In genomic region chr9:57650786-57651311, GRCm38 (mm10) we compare ENCODE assay signal across 9 mouse cellular contexts. TPM values are rescaled to one million over a fixed set of nuclear protein-coding genes. Genes with fewer than 3 reads are reported as not detected.
A peak's percentile ranks its signal among the peaks of the same experiment; 100 is the strongest.
DNase-seq lines count a peak whose midpoint lies in the region; ATAC-seq and TF ChIP-seq lines count a peak whose summit lies in the region.
"Had no signal": no experiment of that assay in that cellular context is flagged by ENCODE, and none has a peak within 500 bp of the region (broad histone marks: within the 10 kb centered on the region; RNA-seq: fewer than 3 reads in every experiment).

No protein-coding gene starts in this region.

- no peak overlapping the region for H3K9ac ChIP-seq in kidney, embryonic 14.5 days (ENCODE audit: low read depth, low read length)
- H3K9ac ChIP-seq in hindbrain, embryonic 16.5 days (ENCODE audit: low read depth, low read length), result no peak overlapping the region
- H3K9ac ChIP-seq: lung, embryonic 15.5 days had no signal

- H3K4me2 ChIP-seq in kidney, embryonic 14.5 days (replicated peaks; ENCODE audit: low read depth, low read length), result no peak overlapping the region
- H3K4me2 ChIP-seq in hindbrain, embryonic 16.5 days (ENCODE audit: low read length), result no peak overlapping the region; the same call in 1 of the 2 replicates
- H3K4me2 ChIP-seq: lung, embryonic 15.5 days had no signal

- DNase-seq in kidney, adult 2 months, result peak; percentile 29
- peak; percentile 41 for DNase-seq in ZHBTc4 (ENCODE audit: low read depth, low spot score)
- peak; percentile 74 for DNase-seq in naive thymus-derived CD4-positive, alpha-beta T cell, adult 2 months (ENCODE audit: low read depth)
- no peak for DNase-seq in left cerebral cortex, postnatal 25 days (ENCODE audit: low spot score in 2 of 2)
- no peak for DNase-seq in frontal cortex, postnatal 10 days (ENCODE audit: low spot score in 2 of 2)
- DNase-seq in layer of hippocampus, adult 9-11 months, result no peak

- no peak for TF ChIP-seq POLR2A in kidney, adult 2 months (IDR thresholded peaks at IDR 0.05; ENCODE audit: low read depth, low read length)

- H3K4me1 ChIP-seq in kidney, adult 2 months (ENCODE audit: control insufficient read depth, insufficient read depth, low read length), result no peaks in the 10 kb centered on the region; the same call in 1 of the 2 replicates
- H3K4me1 ChIP-seq in kidney, embryonic 14.5 days (ENCODE audit: control insufficient read depth, insufficient read depth, low read length), result no peaks in the 10 kb centered on the region
- H3K4me1 ChIP-seq in hindbrain, embryonic 16.5 days (ENCODE audit: control insufficient read depth, insufficient read depth, low read depth, low read length), result peaks cover 6% of the 10 kb centered on the region

- H3K4me3 ChIP-seq in kidney, adult 2 months (ENCODE audit: insufficient read depth, low read depth, low read length), result no peak overlapping the region
- no peak overlapping the region for H3K4me3 ChIP-seq in kidney, embryonic 14.5 days (ENCODE audit: low read length)
- H3K4me3 ChIP-seq in hindbrain, embryonic 16.5 days (ENCODE audit: low read length), result no peak overlapping the region
- H3K4me3 ChIP-seq: lung, embryonic 15.5 days had no signal

- TF ChIP-seq CTCF in kidney, adult 2 months (conservative IDR thresholded peaks at IDR 0.05; ENCODE audit: insufficient read depth, insufficient read length, low read depth, low read length), result no peak

- intact Hi-C loops in left cerebral cortex, postnatal 25 days (cut with DNase I), result no loop called here

- WGBS in kidney, adult 2 months, result 67% methylated on average over 6 of the region's 6 CpGs
- 24% methylated on average over 6 of the region's 6 CpGs for WGBS in kidney, embryonic 14.5 days
- WGBS in hindbrain, embryonic 16.5 days, result 28% methylated on average over 6 of the region's 6 CpGs

- no peaks in the 10 kb centered on the region for H3K27me3 ChIP-seq in kidney, adult 2 months (replicated peaks; ENCODE audit: control insufficient read depth, insufficient read depth, low read length)
- H3K27me3 ChIP-seq in kidney, embryonic 14.5 days (ENCODE audit: control insufficient read depth, insufficient read depth, low read length), result no peaks in the 10 kb centered on the region
- H3K27me3 ChIP-seq in hindbrain, embryonic 16.5 days (replicated peaks; ENCODE audit: control insufficient read depth, insufficient read depth, low read length), result no peaks in the 10 kb centered on the region

- H3K9me3 ChIP-seq in kidney, embryonic 14.5 days (ENCODE audit: control insufficient read depth, low read length), result no peaks in the 10 kb centered on the region
- H3K9me3 ChIP-seq in hindbrain, embryonic 16.5 days (ENCODE audit: control insufficient read depth, low read length), result no peaks in the 10 kb centered on the region
- H3K9me3 ChIP-seq: lung, embryonic 15.5 days had no signal

- H3K27ac ChIP-seq in kidney, adult 2 months (ENCODE audit: insufficient read depth, low read depth, low read length), result no peak overlapping the region
- no peak overlapping the region for H3K27ac ChIP-seq in kidney, embryonic 14.5 days (ENCODE audit: low read depth, low read length)
- no peak overlapping the region; the same call in 1 of the 2 replicates for H3K27ac ChIP-seq in hindbrain, embryonic 16.5 days (ENCODE audit: low read depth, low read length)
- H3K27ac ChIP-seq: lung, embryonic 15.5 days had no signal

- no peaks in the 10 kb centered on the region for H3K36me3 ChIP-seq in kidney, adult 2 months (ENCODE audit: control insufficient read depth, insufficient read depth, low read length)
- no peaks in the 10 kb centered on the region for H3K36me3 ChIP-seq in kidney, embryonic 14.5 days (ENCODE audit: control insufficient read depth, insufficient read depth, low read length)
- H3K36me3 ChIP-seq in hindbrain, embryonic 16.5 days (ENCODE audit: control insufficient read depth, insufficient read depth, low read length), result no peaks in the 10 kb centered on the region
- H3K36me3 ChIP-seq: lung, embryonic 15.5 days had no signal

- no peak for ATAC-seq in kidney, embryonic 14.5 days (ENCODE audit: low FRiP score, low TSS enrichment)
- peak; percentile 46 for ATAC-seq in hindbrain, embryonic 16.5 days

RNA-seq across cellular contexts. Expression of gene Csk, which starts 2.6 kb away (rescaled TPM):
- polyA plus RNA-seq in kidney, adult 2 months (2012; rRNA removed), result 30.9 and 42.4 TPM in 2 replicates
- 24.3 and 26.1 TPM in 2 replicates for polyA plus RNA-seq in kidney, embryonic 14.5 days (2014; fragmentation: Nextera tagmentation; extraction: Ambion mirVana)
- polyA plus RNA-seq in hindbrain, embryonic 16.5 days (2015; fragmentation: Nextera tagmentation; extraction: Ambion mirVana), result 49.0 and 58.4 TPM in 2 replicates
- total RNA-seq in left cerebral cortex, postnatal 25 days (2021), result 10 to 100 TPM; 35.8 to 37.8 TPM

RNA-seq across cellular contexts. Expression of gene Lman1l, which starts 30.3 kb away (rescaled TPM):
- 0.08 TPM in 1 of 2 replicates, not detected in the other for polyA plus RNA-seq in kidney, adult 2 months (2012; rRNA removed)
- polyA plus RNA-seq in kidney, embryonic 14.5 days (2014; fragmentation: Nextera tagmentation; extraction: Ambion mirVana), result not detected in 2 replicates
- not detected in 2 replicates for polyA plus RNA-seq in hindbrain, embryonic 16.5 days (2015; fragmentation: Nextera tagmentation; extraction: Ambion mirVana)
- not detected for total RNA-seq in left cerebral cortex, postnatal 25 days (2021)
- polyA plus RNA-seq: lung, embryonic 15.5 days had no signal

RNA-seq across cellular contexts. Expression of gene Cyp1a2, which starts 32.7 kb away (rescaled TPM):
- polyA plus RNA-seq in kidney, adult 2 months (2012; rRNA removed), result 0.07 TPM in 1 of 2 replicates, not detected in the other
- not detected in 2 replicates for polyA plus RNA-seq in kidney, embryonic 14.5 days (2014; fragmentation: Nextera tagmentation; extraction: Ambion mirVana)
- not detected in 2 replicates for polyA plus RNA-seq in hindbrain, embryonic 16.5 days (2015; fragmentation: Nextera tagmentation; extraction: Ambion mirVana)
- not detected for total RNA-seq in left cerebral cortex, postnatal 25 days (2021)
- polyA plus RNA-seq: lung, embryonic 15.5 days had no signal

RNA-seq across cellular contexts. Expression of gene Cyp1a1, which starts 36.9 kb away (rescaled TPM):
- 0.97 and 1.0 TPM in 2 replicates for polyA plus RNA-seq in kidney, adult 2 months (2012; rRNA removed)
- 0.08 and 0.11 TPM in 2 replicates for polyA plus RNA-seq in kidney, embryonic 14.5 days (2014; fragmentation: Nextera tagmentation; extraction: Ambion mirVana)
- 0.13 and 0.26 TPM in 2 replicates for polyA plus RNA-seq in hindbrain, embryonic 16.5 days (2015; fragmentation: Nextera tagmentation; extraction: Ambion mirVana)
- total RNA-seq in left cerebral cortex, postnatal 25 days (2021), result under 1 TPM in 1 of 2 experiments, not detected in 1; 0.14 TPM

RNA-seq across cellular contexts. Expression of gene Cplx3, which starts 44.8 kb away (rescaled TPM):
- 0.42 and 0.47 TPM in 2 replicates for polyA plus RNA-seq in kidney, adult 2 months (2012; rRNA removed)
- not detected in 2 replicates for polyA plus RNA-seq in kidney, embryonic 14.5 days (2014; fragmentation: Nextera tagmentation; extraction: Ambion mirVana)
- polyA plus RNA-seq in hindbrain, embryonic 16.5 days (2015; fragmentation: Nextera tagmentation; extraction: Ambion mirVana), result 0.18 and 0.49 TPM in 2 replicates
- total RNA-seq in left cerebral cortex, postnatal 25 days (2021), result 10 to 100 TPM; 11.0 to 17.4 TPM
- polyA plus RNA-seq: lung, embryonic 15.5 days had no signal

Comparison
In these comparisons a context has a peak if more than half of its experiments do, and no peak if none do; other contexts are left out.
1. DNase-seq: peak in kidney, adult 2 months (single experiment), ZHBTc4 (single experiment) and naive thymus-derived CD4-positive, alpha-beta T cell, adult 2 months (single experiment); none in left cerebral cortex, postnatal 25 days (0 of 2), frontal cortex, postnatal 10 days (0 of 2) and layer of hippocampus, adult 9-11 months (single experiment).